Mouse (Mus musculus) erythroblast, adult 5-6 weeks (primary cell): ENCODE data around the gene Angptl4. TPM values are rescaled to one million over a fixed set of nuclear protein-coding genes. Genes with fewer than 3 reads are reported as not detected.

Experiments
- total RNA-seq, 2 experiments: library from RNA; stranded (forward) in 1 of 2; stranded (reverse) in 1 of 2; fragments of 150-400 nt in 1 of 2; fragments of 200-764, 138-1000 nt in 1 of 2; gene quantifications; 2 replicates each; pipeline versions ENCODE4 v1.2.3 to v1.2.4; 2015 to 2017; ENCODE audit warnings: low replicate concordance in 2 of 2

Gene Angptl4
- total RNA-seq, 2 experiments from 2014 or later: 0.96 to 4.3 TPM

Other genes starting within 250 kb of the Angptl4 start
- 36.2 and 56.7 TPM in 2 replicates for gene Myo1f, start 226.1 kb downstream of the Angptl4 start, total RNA-seq (2015; ENCODE audit: low replicate concordance)
- 35.7 and 49.4 TPM in 2 replicates for gene Myo1f, start 226.1 kb downstream of the Angptl4 start, total RNA-seq (2017; ENCODE audit: low replicate concordance)
- gene Zfp414, start 152.7 kb downstream of the Angptl4 start, total RNA-seq (2015; ENCODE audit: low replicate concordance): 12.5 and 25.3 TPM in 2 replicates
- gene Zfp414, start 152.7 kb downstream of the Angptl4 start, total RNA-seq (2017; ENCODE audit: low replicate concordance): 4.3 and 8.0 TPM in 2 replicates
- gene Pram1, start 143.8 kb downstream of the Angptl4 start, total RNA-seq (2015; ENCODE audit: low replicate concordance): 48.4 and 55.8 TPM in 2 replicates
- 6.3 and 12.6 TPM in 2 replicates for gene Pram1, start 143.8 kb downstream of the Angptl4 start, total RNA-seq (2017; ENCODE audit: low replicate concordance)
- gene Hnrnpm, start 95.0 kb downstream of the Angptl4 start, total RNA-seq (2015; ENCODE audit: low replicate concordance): 1,242 and 1,297 TPM in 2 replicates
- gene Hnrnpm, start 95.0 kb downstream of the Angptl4 start, total RNA-seq (2017; ENCODE audit: low replicate concordance): 1,014 and 1,409 TPM in 2 replicates
- gene March2, start 63.2 kb downstream of the Angptl4 start, total RNA-seq (2015; ENCODE audit: low replicate concordance): 910 and 992 TPM in 2 replicates
- 1,070 and 1,140 TPM in 2 replicates for gene March2, start 63.2 kb downstream of the Angptl4 start, total RNA-seq (2017; ENCODE audit: low replicate concordance)
- gene Rab11b, start 21.3 kb downstream of the Angptl4 start, total RNA-seq (2015; ENCODE audit: low replicate concordance): 43.9 and 50.9 TPM in 2 replicates
- 28.1 and 36.7 TPM in 2 replicates for gene Rab11b, start 21.3 kb downstream of the Angptl4 start, total RNA-seq (2017; ENCODE audit: low replicate concordance)
- not detected in 2 replicates for gene Kank3, start 28.7 kb upstream of the Angptl4 start, total RNA-seq (2015; ENCODE audit: low replicate concordance)
- gene Kank3, start 28.7 kb upstream of the Angptl4 start, total RNA-seq (2017; ENCODE audit: low replicate concordance): 0.42 and 1.3 TPM in 2 replicates
- 216 and 275 TPM in 2 replicates for gene Rps28, start 42.7 kb upstream of the Angptl4 start, total RNA-seq (2015; ENCODE audit: low replicate concordance)
- gene Rps28, start 42.7 kb upstream of the Angptl4 start, total RNA-seq (2017; ENCODE audit: low replicate concordance): 302 and 335 TPM in 2 replicates
- gene Ndufa7, start 42.7 kb upstream of the Angptl4 start, total RNA-seq (2015; ENCODE audit: low replicate concordance): 50.6 and 57.5 TPM in 2 replicates
- gene Ndufa7, start 42.7 kb upstream of the Angptl4 start, total RNA-seq (2017; ENCODE audit: low replicate concordance): 35.4 and 46.6 TPM in 2 replicates
- gene Cd320, start 61.3 kb upstream of the Angptl4 start, total RNA-seq (2015; ENCODE audit: low replicate concordance): 3.1 and 3.3 TPM in 2 replicates
- not detected in 2 replicates for gene Cd320, start 61.3 kb upstream of the Angptl4 start, total RNA-seq (2017; ENCODE audit: low replicate concordance)
- not detected in 2 replicates for gene Gm7029, start 92.0 kb upstream of the Angptl4 start, total RNA-seq (2015; ENCODE audit: low replicate concordance)
- not detected in 2 replicates for gene Gm7029, start 92.0 kb upstream of the Angptl4 start, total RNA-seq (2017; ENCODE audit: low replicate concordance)
- 5.0 and 17.6 TPM in 2 replicates for gene Kifc1, start 108.8 kb upstream of the Angptl4 start, total RNA-seq (2015; ENCODE audit: low replicate concordance)
- gene Kifc1, start 108.8 kb upstream of the Angptl4 start, total RNA-seq (2017; ENCODE audit: low replicate concordance): 47.5 and 80.7 TPM in 2 replicates
- gene Platr17, start 123.3 kb upstream of the Angptl4 start, total RNA-seq (2015; ENCODE audit: low replicate concordance): not detected in 2 replicates
- 9.7 TPM in 1 of 2 replicates, not detected in the other for gene Platr17, start 123.3 kb upstream of the Angptl4 start, total RNA-seq (2017; ENCODE audit: low replicate concordance)
- gene Daxx, start 127.6 kb upstream of the Angptl4 start, total RNA-seq (2015; ENCODE audit: low replicate concordance): 12.1 and 14.2 TPM in 2 replicates
- 20.4 and 21.7 TPM in 2 replicates for gene Daxx, start 127.6 kb upstream of the Angptl4 start, total RNA-seq (2017; ENCODE audit: low replicate concordance)
- 30.7 and 30.9 TPM in 2 replicates for gene Tapbp, start 134.1 kb upstream of the Angptl4 start, total RNA-seq (2015; ENCODE audit: low replicate concordance)
- 34.3 and 39.6 TPM in 2 replicates for gene Tapbp, start 134.1 kb upstream of the Angptl4 start, total RNA-seq (2017; ENCODE audit: low replicate concordance)
- gene Zbtb22, start 134.1 kb upstream of the Angptl4 start, total RNA-seq (2015; ENCODE audit: low replicate concordance): 4.0 and 7.9 TPM in 2 replicates
- gene Zbtb22, start 134.1 kb upstream of the Angptl4 start, total RNA-seq (2017; ENCODE audit: low replicate concordance): 8.8 and 10.3 TPM in 2 replicates
- 5.2 and 6.1 TPM in 2 replicates for gene Rgl2, start 147.7 kb upstream of the Angptl4 start, total RNA-seq (2015; ENCODE audit: low replicate concordance)
- 5.6 and 9.7 TPM in 2 replicates for gene Rgl2, start 147.7 kb upstream of the Angptl4 start, total RNA-seq (2017; ENCODE audit: low replicate concordance)
- 15.9 and 38.0 TPM in 2 replicates for gene Pfdn6, start 158.5 kb upstream of the Angptl4 start, total RNA-seq (2015; ENCODE audit: low replicate concordance)
- 22.9 TPM in 2 replicates for gene Pfdn6, start 158.5 kb upstream of the Angptl4 start, total RNA-seq (2017; ENCODE audit: low replicate concordance)
- gene Wdr46, start 158.8 kb upstream of the Angptl4 start, total RNA-seq (2015; ENCODE audit: low replicate concordance): 4.0 and 15.9 TPM in 2 replicates
- gene Wdr46, start 158.8 kb upstream of the Angptl4 start, total RNA-seq (2017; ENCODE audit: low replicate concordance): 7.5 and 8.5 TPM in 2 replicates
- not detected in 2 replicates for gene B3galt4, start 169.7 kb upstream of the Angptl4 start, total RNA-seq (2015; ENCODE audit: low replicate concordance)
- 0.70 and 0.94 TPM in 2 replicates for gene B3galt4, start 169.7 kb upstream of the Angptl4 start, total RNA-seq (2017; ENCODE audit: low replicate concordance)
- gene Vps52, start 174.0 kb upstream of the Angptl4 start, total RNA-seq (2015; ENCODE audit: low replicate concordance): 8.2 and 11.3 TPM in 2 replicates
- gene Vps52, start 174.0 kb upstream of the Angptl4 start, total RNA-seq (2017; ENCODE audit: low replicate concordance): 13.0 and 17.0 TPM in 2 replicates
- 758 and 917 TPM in 2 replicates for gene Rps18, start 174.2 kb upstream of the Angptl4 start, total RNA-seq (2015; ENCODE audit: low replicate concordance)
- gene Rps18, start 174.2 kb upstream of the Angptl4 start, total RNA-seq (2017; ENCODE audit: low replicate concordance): 207 and 301 TPM in 2 replicates
- 177 and 273 TPM in 2 replicates for gene H2-K1, start 218.5 kb upstream of the Angptl4 start, total RNA-seq (2015; ENCODE audit: low replicate concordance)
- gene H2-K1, start 218.5 kb upstream of the Angptl4 start, total RNA-seq (2017; ENCODE audit: low replicate concordance): 97.6 and 121 TPM in 2 replicates
- 1.9 and 9.2 TPM in 2 replicates for gene Ring1, start 242.8 kb upstream of the Angptl4 start, total RNA-seq (2015; ENCODE audit: low replicate concordance)
- 2.0 and 2.8 TPM in 2 replicates for gene Ring1, start 242.8 kb upstream of the Angptl4 start, total RNA-seq (2017; ENCODE audit: low replicate concordance)
- gene H2-Ke6, start 246.2 kb upstream of the Angptl4 start, total RNA-seq (2015; ENCODE audit: low replicate concordance): 26.5 and 50.7 TPM in 2 replicates
- gene H2-Ke6, start 246.2 kb upstream of the Angptl4 start, total RNA-seq (2017; ENCODE audit: low replicate concordance): 15.0 and 17.8 TPM in 2 replicates
- gene Slc39a7, start 249.9 kb upstream of the Angptl4 start, total RNA-seq (2015; ENCODE audit: low replicate concordance): not detected in 2 replicates
- gene Slc39a7, start 249.9 kb upstream of the Angptl4 start, total RNA-seq (2017; ENCODE audit: low replicate concordance): 11.5 and 16.6 TPM in 2 replicates
- 7.1 and 8.3 TPM in 2 replicates for gene Rxrb, start 250.0 kb upstream of the Angptl4 start, total RNA-seq (2015; ENCODE audit: low replicate concordance)
- gene Rxrb, start 250.0 kb upstream of the Angptl4 start, total RNA-seq (2017; ENCODE audit: low replicate concordance): 10.7 and 12.0 TPM in 2 replicates